Mouse (Mus musculus) midbrain, embryonic 15.5 days (tissue): ENCODE measurements around the gene Dazap2. TPM values are rescaled to one million over a fixed set of nuclear protein-coding genes. Genes with fewer than 3 reads are reported as not detected.

Experiments used
- ATAC-seq: fragments of 200-750 bp; cut with Nextera tagmentation; replicated peaks from 2 replicates; pipeline ENCODE4 v1.8.0; 2017; ENCODE audit warnings: moderate TSS enrichment
- H3K27ac ChIP-seq: fragments of 300-500 bp; sonication (generic); 2 replicates; pipeline ENCODE4 v1.5.1; 2015; ENCODE audit warnings: mild to moderate bottlenecking, inconsistent platforms
- H3K27me3 ChIP-seq: fragments of 300-500 bp; sonication (generic); replicated peaks from 2 replicates; pipeline ENCODE4 v1.6.1; 2015; ENCODE audit warnings: inconsistent platforms
- H3K36me3 ChIP-seq: fragments of 300-500 bp; sonication (generic); replicated peaks from 2 replicates; pipeline ENCODE4 v1.6.1; 2015; ENCODE audit warnings: inconsistent platforms
- H3K4me1 ChIP-seq: fragments of 300-500 bp; sonication (generic); 2 replicates; pipeline ENCODE4 v1.6.1; 2015; ENCODE audit warnings: inconsistent platforms
- H3K4me2 ChIP-seq: fragments of 300-500 bp; sonication (generic); 2 replicates; pipeline ENCODE4 v1.6.1; 2015; ENCODE audit warnings: inconsistent platforms, mild to moderate bottlenecking, moderate library complexity
- H3K4me3 ChIP-seq: fragments of 300-500 bp; sonication (generic); 2 replicates; pipeline ENCODE4 v1.5.1; 2015; ENCODE audit warnings: mild to moderate bottlenecking, inconsistent platforms
- H3K9ac ChIP-seq: fragments of 300-500 bp; sonication (generic); 2 replicates; pipeline ENCODE4 v1.6.1; 2015; ENCODE audit warnings: mild to moderate bottlenecking, inconsistent platforms
- H3K9me3 ChIP-seq: fragments of 300-500 bp; sonication (generic); 2 replicates; pipeline ENCODE4 v1.6.1; 2016; ENCODE audit warnings: inconsistent platforms
- WGBS: fragments of 180-500 bp; shearing (Covaris S2); methylation state at CpG from one replicate; pipeline ENCODE4 v1.1.7; 2015; ENCODE audit warnings: mixed read lengths; 5-methylcytosine and 5-hydroxymethylcytosine counted together
- polyA plus RNA-seq: library from polyadenylated mRNA; unstranded; fragments of >200 nt; fragmentation: Nextera tagmentation; extraction: Ambion mirVana; gene quantifications from 2 replicates; pipeline ENCODE4 v1.2.1, GENCODE M21; 2015

The Dazap2 gene
- polyA plus RNA-seq, 1 experiment from 2014 or later = 127 TPM

DNA sequence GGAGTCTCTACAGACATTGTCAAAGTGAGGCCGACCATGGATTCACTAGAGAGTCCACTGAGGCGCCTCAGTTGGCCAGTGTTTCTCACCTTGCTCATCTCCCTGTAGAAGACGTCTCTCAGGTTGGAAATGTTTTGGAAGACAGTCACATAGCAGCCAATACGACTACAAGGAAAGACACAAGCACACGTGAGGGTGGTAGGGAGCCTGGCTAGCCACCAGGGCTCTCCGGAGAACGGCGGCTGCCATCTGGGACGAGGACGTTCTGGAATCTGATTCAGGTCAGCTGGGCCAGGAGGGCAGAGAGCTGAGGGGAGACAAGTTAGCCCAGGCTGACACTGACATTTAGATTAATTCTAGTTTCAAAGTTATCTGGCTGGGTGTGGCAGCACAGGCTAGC is 35.0 kb downstream of the Dazap2 start:
- no peak overlapping the region for H3K4me3 ChIP-seq
- H3K27ac ChIP-seq = no peak overlapping the region
- H3K4me1 ChIP-seq = no peaks in the 10 kb centered on the region
- no peak for ATAC-seq
- no peak overlapping the region for H3K4me2 ChIP-seq
- WGBS = 87% methylated on average over 10 of the region's 10 CpGs
- H3K9me3 ChIP-seq = no peaks in the 10 kb centered on the region
- no peaks in the 10 kb centered on the region for H3K27me3 ChIP-seq
- H3K36me3 ChIP-seq = no peaks in the 10 kb centered on the region
- no peak overlapping the region for H3K9ac ChIP-seq

DNA sequence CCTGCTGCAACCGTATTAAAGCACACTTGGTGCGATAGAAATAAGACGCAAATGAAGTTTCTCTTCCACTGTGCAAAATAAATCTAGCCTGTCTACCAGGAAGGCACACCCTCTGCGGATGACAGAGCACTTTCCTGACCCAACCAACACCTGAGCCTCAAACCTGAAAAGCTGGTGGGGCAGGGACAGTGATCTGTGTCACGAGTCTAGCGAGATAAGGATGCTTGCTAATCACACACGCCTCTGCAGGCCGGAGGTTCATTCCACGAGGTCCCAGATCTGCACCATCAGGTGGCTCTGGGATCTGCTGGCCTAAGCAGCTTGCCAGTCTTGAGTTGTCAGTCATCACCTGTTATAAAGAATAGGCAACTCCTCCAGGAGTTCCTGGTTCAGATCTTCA is 36.5 kb downstream of the Dazap2 start:
- WGBS = 89% methylated on average over 9 of the region's 9 CpGs
- Histone ChIP-seq H3K4me3 (no peak overlapping the region), H3K27me3 (no peaks in the 10 kb centered on the region), H3K9me3 (no peaks in the 10 kb centered on the region), H3K4me2 (no peak overlapping the region), H3K27ac (no peak overlapping the region), H3K9ac (no peak overlapping the region), H3K36me3 (no peaks in the 10 kb centered on the region), H3K4me1 (no peaks in the 10 kb centered on the region)
- no peak for ATAC-seq

DNA sequence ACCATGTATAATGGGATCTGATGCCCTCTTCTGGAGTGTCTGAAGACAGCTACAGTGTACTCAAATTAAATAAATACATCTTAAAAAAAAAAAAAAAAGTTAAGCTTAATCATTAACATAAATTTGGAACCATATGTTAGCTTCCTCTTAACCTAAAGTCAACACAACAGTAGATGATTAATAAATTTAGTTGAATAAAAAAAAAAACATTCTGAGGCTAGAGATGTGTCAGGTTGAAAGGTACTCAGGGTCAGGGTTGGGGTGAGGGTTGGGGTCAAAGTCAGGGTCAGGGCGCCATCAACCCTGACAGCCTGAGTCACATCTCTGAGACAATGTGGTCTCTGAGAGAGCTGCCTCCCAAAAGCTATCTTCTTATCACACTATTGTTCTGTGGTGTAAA is 39.1 kb downstream of the Dazap2 start:
- no peaks in the 10 kb centered on the region for H3K36me3 ChIP-seq
- no peak overlapping the region for H3K4me2 ChIP-seq
- H3K4me3 ChIP-seq = no peak overlapping the region
- 100% methylated on average over 1 of the region's 1 CpGs for WGBS
- ATAC-seq = no peak
- H3K27me3 ChIP-seq = no peaks in the 10 kb centered on the region
- H3K9me3 ChIP-seq = no peaks in the 10 kb centered on the region
- no peak overlapping the region for H3K9ac ChIP-seq
- H3K27ac ChIP-seq = no peak overlapping the region
- no peaks in the 10 kb centered on the region for H3K4me1 ChIP-seq

DNA sequence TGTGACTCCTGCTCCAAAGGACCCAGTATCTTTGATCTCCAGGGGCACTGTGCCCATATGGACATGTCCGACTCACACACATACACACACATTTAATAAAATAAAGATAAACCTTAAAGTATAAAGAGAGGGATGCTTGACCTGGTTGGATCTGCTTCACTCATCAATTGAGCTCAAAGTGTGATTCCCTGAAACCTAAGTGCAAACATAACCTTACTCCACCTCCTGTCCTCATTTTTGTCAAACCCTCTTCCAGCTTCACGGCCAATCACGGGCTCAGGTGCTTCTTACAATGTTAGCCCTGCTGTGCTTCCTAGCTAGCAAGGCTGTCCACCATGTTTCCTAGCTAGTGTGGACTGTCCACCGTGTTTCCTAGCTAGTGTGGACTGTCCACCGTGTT is 40.1 kb downstream of the Dazap2 start:
- ATAC-seq = no peak
- Histone ChIP-seq H3K27me3 (no peaks in the 10 kb centered on the region), H3K9me3 (no peaks in the 10 kb centered on the region), H3K4me1 (no peaks in the 10 kb centered on the region), H3K4me3 (no peak overlapping the region), H3K27ac (no peak overlapping the region), H3K9ac (no peak overlapping the region), H3K4me2 (no peak overlapping the region), H3K36me3 (no peaks in the 10 kb centered on the region)
- WGBS = 84% methylated on average over 5 of the region's 5 CpGs

DNA sequence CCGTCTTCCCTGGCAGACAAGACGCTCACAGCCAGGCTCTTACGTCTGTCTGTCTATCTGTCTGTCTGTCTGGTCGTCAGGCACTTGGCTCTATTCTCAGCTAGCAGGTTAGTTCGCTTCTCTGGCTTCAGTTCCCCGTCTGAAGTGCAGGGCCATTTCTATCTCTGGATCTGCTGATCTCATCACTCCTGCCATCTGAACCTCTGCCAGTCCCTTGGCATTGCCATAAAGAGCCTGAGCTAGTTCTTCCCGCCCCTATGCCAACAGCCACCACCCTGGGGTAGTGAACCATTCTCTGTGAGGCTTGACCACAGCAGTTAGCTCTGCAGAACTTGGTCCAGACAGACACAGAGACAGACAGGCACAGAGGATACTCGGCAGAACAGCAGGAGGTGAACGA is 45.2 kb downstream of the Dazap2 start:
- WGBS = 86% methylated on average over 9 of the region's 9 CpGs
- ATAC-seq = no peak

DNA sequence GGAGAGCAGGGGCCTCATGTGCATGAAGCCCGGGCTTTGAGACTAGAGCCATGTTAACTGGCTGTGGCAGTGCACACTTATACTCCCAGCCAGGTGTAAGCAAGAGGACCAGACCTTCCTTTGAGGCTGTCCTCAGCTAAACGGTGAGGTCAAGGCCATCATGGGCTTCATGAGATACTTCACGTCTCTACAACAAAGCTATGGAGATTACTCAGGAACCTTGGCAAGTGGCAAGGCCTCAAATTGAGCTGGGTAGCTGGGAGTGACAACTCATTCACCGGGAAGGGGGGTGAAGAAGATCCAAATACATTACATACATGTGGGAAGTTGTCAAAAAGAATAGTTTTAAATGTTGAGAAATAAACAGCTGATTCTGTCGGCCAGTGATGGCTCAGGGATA is 45.7 kb downstream of the Dazap2 start:
- no peaks in the 10 kb centered on the region for H3K27me3 ChIP-seq
- H3K27ac ChIP-seq = no peak overlapping the region
- no peak overlapping the region for H3K9ac ChIP-seq
- WGBS = 92% methylated on average over 5 of the region's 5 CpGs
- H3K9me3 ChIP-seq = no peaks in the 10 kb centered on the region
- no peaks in the 10 kb centered on the region for H3K36me3 ChIP-seq
- H3K4me3 ChIP-seq = no peak overlapping the region
- H3K4me2 ChIP-seq = no peak overlapping the region
- H3K4me1 ChIP-seq = peaks cover 7% of the 10 kb centered on the region
- no peak for ATAC-seq

More for the DNA sequence above, 45.2 kb downstream of the Dazap2 start:
- Histone ChIP-seq H3K9ac (no peak overlapping the region), H3K4me3 (no peak overlapping the region), H3K9me3 (no peaks in the 10 kb centered on the region), H3K27ac (no peak overlapping the region), H3K36me3 (no peaks in the 10 kb centered on the region), H3K4me1 (peaks cover 2% of the 10 kb centered on the region; the same call in 1 of the 2 replicates), H3K4me2 (no peak overlapping the region), H3K27me3 (no peaks in the 10 kb centered on the region)

DNA sequence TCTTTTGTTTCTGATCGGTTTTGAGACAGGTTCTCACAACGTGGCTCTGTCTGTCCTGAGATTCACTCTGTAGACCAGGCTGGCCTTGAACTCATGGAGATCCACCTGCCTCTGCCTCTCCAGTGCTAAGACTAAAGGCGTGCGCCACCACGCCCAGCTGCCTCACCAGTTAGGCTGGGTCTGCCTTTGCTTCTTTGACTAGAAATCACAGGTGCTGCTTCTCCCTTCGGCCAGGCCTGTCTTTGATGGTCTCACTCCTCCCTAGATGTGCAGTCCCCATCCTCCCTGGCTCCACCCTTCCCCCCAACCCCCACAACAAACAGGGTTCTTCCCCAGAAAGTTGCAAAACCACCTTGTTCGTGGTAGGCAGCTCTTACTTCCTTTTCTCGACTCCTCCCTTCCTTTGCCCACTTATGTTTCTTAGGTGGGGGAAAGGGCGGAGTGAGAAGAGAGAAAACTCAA is 49.7 kb downstream of the Dazap2 start:
- WGBS = 83% methylated on average over 9 of the region's 9 CpGs
- Histone ChIP-seq H3K4me1 (peaks cover 12% of the 10 kb centered on the region), H3K27ac (no peak overlapping the region), H3K27me3 (no peaks in the 10 kb centered on the region), H3K4me2 (no peak overlapping the region), H3K4me3 (no peak overlapping the region), H3K9ac (no peak overlapping the region), H3K36me3 (no peaks in the 10 kb centered on the region), H3K9me3 (no peaks in the 10 kb centered on the region)
- no peak for ATAC-seq

DNA sequence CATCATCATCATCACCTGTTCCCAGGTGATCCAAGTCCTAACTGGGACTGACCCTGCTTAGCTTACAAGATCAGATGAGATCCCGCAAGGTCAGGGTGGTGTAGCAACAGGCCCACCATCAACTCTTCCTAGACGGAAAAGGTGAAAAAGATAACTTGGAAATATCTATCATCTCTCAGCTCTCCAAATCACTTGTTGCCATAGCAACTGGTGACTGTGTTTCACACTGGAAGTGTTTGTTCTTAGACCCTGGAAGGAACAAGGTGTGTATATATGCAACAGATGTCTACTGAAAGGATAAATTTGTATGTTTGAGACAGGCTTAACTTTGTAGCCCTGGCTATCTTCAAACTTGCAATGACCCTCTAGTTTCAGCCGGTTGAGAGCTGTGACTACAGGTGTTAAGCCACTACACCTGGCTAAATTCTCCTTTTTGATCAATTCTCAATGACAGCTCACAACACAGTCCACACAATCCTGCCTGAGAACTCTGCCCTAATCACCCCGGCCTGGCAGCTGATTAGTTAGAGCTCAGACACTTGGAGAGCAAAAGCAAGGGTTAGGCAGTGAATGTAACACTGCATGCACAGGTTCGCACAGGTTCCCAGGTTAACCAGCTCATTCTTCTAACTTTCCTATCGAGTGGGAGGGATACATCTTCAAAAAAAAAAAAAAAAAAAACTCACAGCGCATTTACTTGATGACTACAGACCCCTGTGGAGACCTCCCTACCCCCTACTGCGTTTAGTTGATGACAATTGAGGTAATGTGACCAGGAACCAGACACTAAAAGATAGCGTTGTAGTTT is 50.5 kb downstream of the Dazap2 start:
- 42% methylated on average over 9 of the region's 9 CpGs for WGBS
- no peak for ATAC-seq
- no peak overlapping the region for H3K9ac ChIP-seq

DNA sequence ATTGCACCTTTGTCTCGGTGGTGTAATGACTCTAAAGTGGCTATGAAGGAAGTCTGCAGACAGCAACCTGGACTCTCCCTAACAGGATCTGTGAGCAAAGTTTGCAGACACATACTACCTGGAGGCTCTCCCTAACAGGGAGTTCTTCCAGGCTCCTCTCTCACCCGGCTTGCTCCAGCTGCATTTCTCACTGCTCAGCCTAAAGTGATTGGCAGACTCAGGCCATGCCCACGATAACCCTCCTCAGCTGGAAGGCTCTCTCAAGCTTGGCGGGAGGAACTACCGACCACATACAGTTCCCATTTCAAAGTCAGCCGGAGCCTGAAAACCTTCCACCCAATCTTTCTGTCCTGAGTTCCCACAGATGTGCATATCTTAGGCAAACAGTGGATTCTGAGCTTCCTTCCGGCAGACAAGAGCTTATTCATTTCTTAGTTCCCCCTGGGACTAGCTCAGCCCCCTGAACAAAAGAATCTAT is 51.1 kb downstream of the Dazap2 start:
- Histone ChIP-seq H3K27ac (no peak overlapping the region), H3K4me3 (no peak overlapping the region), H3K4me1 (peaks cover 12% of the 10 kb centered on the region), H3K9me3 (no peaks in the 10 kb centered on the region), H3K9ac (no peak overlapping the region), H3K36me3 (no peaks in the 10 kb centered on the region), H3K27me3 (no peaks in the 10 kb centered on the region), H3K4me2 (no peak overlapping the region)
- 10% methylated on average over 7 of the region's 7 CpGs for WGBS
- no peak for ATAC-seq

More for the DNA sequence above, 50.5 kb downstream of the Dazap2 start:
- H3K4me1 ChIP-seq = peaks cover 12% of the 10 kb centered on the region
- no peak overlapping the region for H3K4me2 ChIP-seq
- no peaks in the 10 kb centered on the region for H3K27me3 ChIP-seq
- H3K36me3 ChIP-seq = no peaks in the 10 kb centered on the region
- no peaks in the 10 kb centered on the region for H3K9me3 ChIP-seq
- no peak overlapping the region for H3K4me3 ChIP-seq
- no peak overlapping the region for H3K27ac ChIP-seq

DNA sequence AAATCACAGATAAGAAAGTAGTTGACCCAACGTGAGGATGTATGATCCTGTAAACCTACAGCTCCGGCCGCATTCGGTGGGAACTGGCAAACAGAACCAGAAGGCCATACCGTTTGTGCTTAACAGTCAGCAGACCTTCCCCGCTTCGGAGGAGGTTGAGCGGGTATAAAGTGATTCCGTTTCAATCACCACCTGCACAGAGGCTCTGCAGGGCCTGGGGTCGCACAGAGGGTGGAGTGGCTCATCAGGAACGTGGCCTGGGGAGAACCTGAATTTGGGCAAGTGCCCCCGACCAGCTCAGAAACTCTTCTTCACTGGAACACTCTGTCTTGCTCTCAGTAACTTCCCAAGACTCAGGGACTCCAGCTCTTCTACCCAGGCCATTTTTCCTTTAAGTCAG is 51.7 kb downstream of the Dazap2 start:
- H3K4me1 ChIP-seq = peaks cover 12% of the 10 kb centered on the region
- H3K9me3 ChIP-seq = no peaks in the 10 kb centered on the region
- H3K9ac ChIP-seq = no peak overlapping the region
- no peak overlapping the region for H3K27ac ChIP-seq
- WGBS = 40% methylated on average over 12 of the region's 12 CpGs
- ATAC-seq = no peak
- H3K4me3 ChIP-seq = no peak overlapping the region
- H3K4me2 ChIP-seq = no peak overlapping the region
- H3K36me3 ChIP-seq = no peaks in the 10 kb centered on the region
- no peaks in the 10 kb centered on the region for H3K27me3 ChIP-seq

DNA sequence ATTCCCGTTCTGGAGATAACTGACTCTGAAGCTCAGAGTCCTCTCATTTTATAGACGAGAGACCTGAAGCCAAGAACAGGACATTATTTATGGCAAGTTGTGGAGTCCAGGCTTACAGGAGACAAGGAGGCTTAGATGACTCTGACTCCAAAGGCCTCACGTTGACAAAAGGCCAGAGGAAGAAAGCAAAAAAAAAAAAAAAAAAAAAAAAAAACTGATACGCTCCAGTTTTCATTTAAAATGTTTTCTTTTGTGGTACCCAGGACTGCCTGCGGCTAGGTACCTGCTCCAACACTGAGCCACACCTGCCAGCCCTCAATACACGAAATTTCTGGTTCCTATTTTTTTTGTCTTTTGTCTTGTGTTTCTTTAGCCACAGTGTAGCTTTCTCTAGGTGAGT is 52.3 kb downstream of the Dazap2 start:
- Histone ChIP-seq H3K4me2 (no peak overlapping the region), H3K27me3 (no peaks in the 10 kb centered on the region), H3K9ac (no peak overlapping the region), H3K36me3 (no peaks in the 10 kb centered on the region), H3K4me1 (peaks cover 12% of the 10 kb centered on the region), H3K4me3 (no peak overlapping the region), H3K9me3 (no peaks in the 10 kb centered on the region), H3K27ac (no peak overlapping the region)
- no peak for ATAC-seq
- WGBS = 73% methylated on average over 6 of the region's 6 CpGs

DNA sequence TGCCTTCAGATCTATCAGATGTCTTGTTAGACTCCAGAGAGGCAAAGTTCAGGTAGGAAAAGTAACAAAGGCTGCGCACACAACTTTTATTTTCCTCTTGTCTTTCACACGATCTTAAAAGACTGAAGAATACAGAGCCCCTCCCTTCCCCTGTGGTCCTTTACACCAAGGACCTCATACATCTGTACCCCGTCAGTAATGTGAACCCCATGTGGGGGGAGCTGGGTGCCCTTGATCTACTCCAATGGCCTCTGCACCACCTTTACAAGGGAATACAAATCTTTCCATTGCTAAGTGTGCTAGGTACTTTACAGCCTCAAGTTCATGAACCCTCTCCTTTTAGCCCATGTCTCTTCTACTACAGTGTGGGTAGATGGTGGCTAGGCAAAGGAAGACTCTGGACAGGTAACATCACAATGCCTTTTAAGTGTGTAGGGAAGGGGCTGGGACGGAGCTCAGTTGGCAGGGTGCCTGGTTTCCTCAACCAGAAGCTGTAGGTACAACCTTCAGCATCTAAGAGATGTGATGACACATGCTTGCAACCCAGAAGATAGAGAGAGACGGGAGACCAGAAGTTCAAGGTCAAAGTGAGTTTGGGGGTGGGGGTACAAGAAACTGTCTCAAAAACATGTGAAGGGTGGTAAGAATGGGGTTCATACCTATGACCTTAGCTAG is 52.9 kb downstream of the Dazap2 start:
- Histone ChIP-seq H3K9ac (no peak overlapping the region), H3K4me1 (peaks cover 12% of the 10 kb centered on the region), H3K4me3 (no peak overlapping the region), H3K4me2 (no peak overlapping the region), H3K27ac (no peak overlapping the region), H3K27me3 (no peaks in the 10 kb centered on the region), H3K36me3 (no peaks in the 10 kb centered on the region), H3K9me3 (no peaks in the 10 kb centered on the region)
- WGBS = 93% methylated on average over 5 of the region's 5 CpGs
- ATAC-seq = no peak

DNA sequence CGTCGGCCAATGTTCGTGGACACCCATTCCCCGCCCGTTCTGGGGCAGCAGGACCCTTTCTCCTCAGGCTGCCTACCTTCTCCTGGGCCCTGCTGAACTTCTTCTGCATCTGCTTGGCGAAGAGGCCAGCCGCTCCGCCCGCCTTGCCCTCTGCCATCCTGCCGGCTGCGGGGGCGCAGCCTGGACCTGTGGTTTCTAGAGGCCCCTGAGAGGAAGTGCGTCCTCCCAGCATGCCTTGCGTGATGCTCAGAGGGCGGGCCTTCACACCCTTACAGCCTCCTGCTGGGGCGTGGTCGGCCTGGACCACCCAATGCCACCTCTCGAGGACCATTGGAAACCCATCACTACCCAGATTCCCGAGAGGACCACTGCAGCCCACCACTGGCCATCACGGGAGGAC is 54.2 kb downstream of the Dazap2 start, which contains the start of gene Bin2:
TSS of gene Bin2 (minus strand) at position 217 of the 400 bp plus-strand sequence.
- H3K9ac ChIP-seq = no peak within 1 kb of the TSS
- H3K36me3 ChIP-seq = no peaks in the 10 kb centered on the region
- no peak within 1 kb of the TSS for H3K4me2 ChIP-seq
- 92% methylated on average over 20 of the region's 20 CpGs for WGBS
- ATAC-seq = no peak
- peaks cover 12% of the 10 kb centered on the region for H3K4me1 ChIP-seq
- no peaks in the 10 kb centered on the region for H3K27me3 ChIP-seq
- no peak within 1 kb of the TSS for H3K27ac ChIP-seq
- no peaks in the 10 kb centered on the region for H3K9me3 ChIP-seq
- no peak within 1 kb of the TSS for H3K4me3 ChIP-seq
